Mouse (Mus musculus): ENCODE measurements around the gene Gpr135.
"Not testable (repeated sequence)": the region's sequence is repeated elsewhere in the genome, so short reads cannot be mapped to it uniquely, and the experiment has no call there.

The Gpr135 gene

DNA sequence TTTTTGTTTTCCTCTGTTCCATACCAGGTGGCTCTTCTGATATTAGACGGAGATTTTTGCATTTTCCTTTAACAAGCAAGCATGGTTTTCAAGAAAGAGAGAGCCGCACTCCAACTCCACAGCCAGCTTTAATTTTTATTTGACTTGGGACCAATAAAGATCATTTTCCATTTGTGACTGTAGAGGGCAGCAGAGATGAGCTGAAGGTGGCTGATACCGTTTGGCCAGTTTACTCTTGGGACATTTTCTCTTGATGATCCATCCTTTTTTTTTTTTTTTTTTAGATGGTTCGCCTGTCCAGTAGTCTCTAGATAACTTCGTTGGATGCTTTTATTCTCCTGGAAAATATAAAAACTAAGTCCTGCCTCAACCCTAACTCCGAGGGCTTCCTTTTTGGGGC lies 17.6 kb downstream of the Gpr135 start:
- DNase-seq (ENCODE audit: low spot score): peak; percentile 70

DNA sequence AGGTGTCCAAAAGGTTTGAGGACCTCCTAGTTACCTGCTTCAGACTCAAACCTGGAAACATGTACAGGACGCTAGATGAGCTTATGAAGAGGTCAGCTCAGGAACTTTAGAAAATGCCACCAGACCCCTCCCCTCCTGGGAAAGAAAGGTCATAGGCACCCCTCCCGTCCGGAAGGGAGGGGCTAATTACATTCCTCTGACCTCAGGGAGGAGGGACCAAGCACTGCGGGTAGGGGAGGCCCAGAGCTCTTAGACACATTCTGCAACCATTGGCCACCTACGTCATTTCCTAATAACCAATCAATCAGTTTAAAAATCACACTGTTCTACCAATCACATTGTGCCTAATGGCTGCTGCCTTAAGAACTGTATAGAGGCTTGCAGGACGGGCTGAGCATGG lies 18.4 kb downstream of the Gpr135 start:
- no peak for DNase-seq (ENCODE audit: low spot score)

DNA sequence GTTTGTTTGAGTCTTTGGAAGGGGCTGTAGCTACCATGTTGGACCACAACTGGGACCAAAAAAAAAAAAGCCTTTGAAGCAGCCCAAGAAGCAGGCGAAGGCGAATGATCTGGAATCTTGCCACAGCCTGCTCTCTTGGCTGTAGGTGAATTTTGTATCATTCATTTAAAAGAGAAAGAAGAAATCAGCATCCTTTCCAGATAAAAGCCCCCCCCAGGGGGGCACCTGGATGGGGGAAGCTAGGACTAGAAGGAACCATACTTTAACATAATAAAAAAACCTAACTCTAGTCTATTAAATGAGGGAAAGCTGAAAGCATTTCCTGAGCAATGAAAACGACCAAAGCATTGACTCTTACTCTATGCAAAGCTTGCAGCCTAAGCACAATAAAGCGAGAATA lies 20.1 kb downstream of the Gpr135 start:
- DNase-seq (ENCODE audit: low spot score): no peak

DNA sequence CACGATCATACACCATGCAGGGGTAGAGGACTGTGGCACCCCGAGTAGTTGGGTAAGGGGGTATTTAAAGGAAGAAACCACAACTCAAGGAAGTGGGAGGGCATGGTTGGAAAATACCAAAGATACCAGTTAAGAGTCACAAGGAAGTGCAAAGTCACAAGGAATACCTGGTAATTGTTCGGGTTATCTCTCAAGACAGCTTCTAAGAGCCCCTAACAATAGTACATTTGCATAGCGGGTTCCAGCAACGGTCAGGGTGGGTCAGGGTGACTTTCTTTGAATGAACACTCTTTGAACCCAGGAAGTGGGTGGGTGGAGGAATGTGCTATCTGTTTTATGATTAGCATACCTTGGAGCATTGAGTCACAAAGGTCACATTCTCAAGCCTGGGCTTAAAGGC lies 20.8 kb downstream of the Gpr135 start:
- DNase-seq (ENCODE audit: low spot score): not testable (repeated sequence)

DNA sequence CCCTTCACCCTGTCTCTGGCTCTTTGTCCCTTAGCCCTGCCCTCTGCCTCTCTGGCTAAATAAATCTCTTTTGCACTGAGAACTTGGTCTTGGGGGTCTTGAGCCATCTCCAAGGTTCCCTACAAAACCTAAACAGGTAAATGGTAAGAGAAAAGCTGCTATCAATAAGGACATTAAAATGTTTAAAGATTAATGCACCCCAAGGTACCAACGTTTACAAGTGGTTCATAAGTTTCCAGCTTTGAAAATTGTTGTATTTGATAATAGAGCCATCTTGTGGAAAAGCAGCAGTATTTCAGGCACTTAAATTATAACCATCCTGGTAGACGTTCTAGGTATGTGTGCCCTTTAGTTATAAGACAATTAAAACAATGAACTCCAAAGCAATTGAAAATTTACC lies 23.4 kb downstream of the Gpr135 start:
- peak; percentile 39 for DNase-seq (ENCODE audit: low spot score)

DNA sequence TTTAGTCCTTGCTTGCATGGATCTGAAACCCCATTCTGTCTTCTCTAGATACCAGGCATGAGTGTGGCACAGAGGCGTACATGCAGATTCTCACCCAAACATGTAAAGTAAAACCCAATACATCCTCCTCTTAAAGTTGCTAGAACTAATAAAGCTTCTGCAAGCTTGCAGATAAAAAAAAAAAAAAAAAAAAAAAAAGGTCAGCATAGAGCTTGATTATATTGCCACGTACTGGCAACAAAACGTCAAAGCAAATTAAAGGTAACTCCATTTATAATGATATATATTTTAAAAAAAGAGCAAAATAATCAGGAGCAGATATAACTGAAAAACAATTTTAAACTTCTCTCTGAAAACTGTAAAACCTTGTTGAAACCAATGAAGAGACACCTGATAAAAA lies 29.7 kb downstream of the Gpr135 start:
- no peak for DNase-seq (ENCODE audit: low spot score)

DNA sequence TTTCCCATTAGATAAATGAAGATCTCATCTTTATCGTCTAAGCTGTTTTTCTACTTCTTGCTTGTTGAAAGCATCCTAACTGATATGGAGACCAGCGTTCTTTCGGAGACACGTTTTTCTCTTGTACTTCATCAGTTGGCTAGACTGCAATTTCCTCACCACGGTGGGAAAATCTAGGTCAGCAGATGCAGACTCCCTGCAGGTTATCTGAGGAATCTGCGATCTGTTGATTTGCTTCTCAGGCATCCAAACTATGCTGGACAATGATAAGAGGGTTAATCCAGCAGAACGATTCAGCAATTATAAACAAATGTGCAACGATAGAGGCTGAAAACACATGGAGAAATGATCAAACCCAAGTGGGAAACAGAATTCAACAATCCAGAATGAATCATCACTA lies 31.4 kb downstream of the Gpr135 start:
- DNase-seq (ENCODE audit: low spot score): no peak

DNA sequence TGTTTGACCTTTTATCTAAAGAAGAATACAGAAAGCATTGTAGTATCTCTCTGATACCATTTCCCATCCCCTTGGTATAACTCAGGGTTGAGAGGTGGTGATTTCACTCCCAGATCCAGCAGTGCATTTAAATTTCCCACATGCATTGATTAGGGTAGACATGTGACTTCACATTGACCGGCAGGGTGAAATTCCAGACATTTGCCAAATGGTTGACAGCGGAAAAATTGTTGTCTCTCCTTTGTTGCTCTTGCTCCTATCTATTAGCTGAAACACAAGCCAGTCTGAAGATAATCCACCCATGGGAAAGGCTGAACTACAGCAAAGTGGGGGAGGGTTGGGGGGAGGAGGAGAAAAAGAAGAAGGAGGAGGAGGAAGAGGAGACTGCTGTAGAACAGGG lies 32.1 kb downstream of the Gpr135 start:
- no peak for DNase-seq (ENCODE audit: low spot score)

DNA sequence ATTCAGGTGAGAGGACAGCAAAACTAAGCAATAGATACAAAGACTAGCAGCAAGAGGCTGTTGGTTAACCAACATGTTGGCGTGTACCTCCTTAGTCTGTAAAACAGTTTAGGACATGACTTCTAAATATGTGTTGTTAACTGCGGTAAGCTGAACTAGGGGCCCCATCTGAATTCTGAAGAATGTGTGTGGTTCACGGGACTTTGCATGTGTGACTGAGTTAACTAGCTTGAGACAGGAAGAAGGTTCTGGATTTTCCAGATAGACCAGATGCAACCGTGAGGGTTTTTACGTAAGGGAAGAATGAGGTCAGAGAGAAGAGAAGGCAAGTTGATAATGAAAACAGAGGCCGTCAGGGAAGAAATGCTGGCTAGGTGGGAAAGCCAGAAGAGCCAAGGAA lies 33.9 kb downstream of the Gpr135 start:
- no peak for DNase-seq (ENCODE audit: low spot score)

DNA sequence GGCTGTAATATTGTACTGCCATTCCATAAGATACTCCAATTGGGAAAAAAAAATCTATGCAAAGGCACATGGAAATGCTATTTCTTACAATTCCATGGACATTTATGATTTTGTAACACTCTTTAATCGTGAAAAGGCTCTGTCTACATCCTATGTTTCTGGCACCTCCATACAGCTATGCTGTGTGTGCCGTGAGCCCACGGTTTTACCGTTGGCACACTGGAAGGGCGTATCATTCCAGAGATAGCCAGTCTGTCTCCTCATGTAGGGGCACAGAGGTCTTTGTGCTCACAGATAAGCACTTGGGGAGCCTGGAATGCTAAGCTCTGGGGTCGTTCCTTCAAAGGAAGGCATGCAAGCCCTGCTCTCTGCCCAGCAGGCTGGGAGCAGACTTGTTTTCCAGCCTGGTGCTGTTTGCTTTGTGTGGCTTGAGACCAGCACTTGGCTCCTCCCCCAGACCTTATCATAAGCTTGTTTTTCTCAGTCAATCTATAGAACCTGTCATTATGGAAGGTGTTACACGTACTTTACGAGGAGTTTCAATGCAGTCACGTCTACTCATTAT lies 34.7 kb downstream of the Gpr135 start:
- DNase-seq (ENCODE audit: low spot score): no peak

DNA sequence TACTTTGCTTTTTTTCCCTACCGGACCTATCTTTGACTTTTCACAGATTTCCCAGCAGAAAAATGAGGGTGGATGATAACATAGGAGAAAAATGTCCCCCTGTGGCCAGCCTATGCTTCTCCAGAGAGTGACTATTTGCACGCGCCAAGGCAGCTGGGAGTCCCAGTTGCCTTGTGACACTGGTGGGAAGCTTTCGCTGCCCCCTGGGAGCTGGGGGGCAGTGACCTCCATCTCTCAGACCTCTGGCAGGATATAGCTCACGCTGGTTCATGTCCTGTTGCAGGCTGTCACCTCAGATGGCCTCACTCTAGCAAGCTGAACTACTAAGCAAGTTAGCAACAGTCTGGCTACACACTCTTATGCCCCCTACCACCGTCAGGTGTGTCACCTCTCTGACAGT lies 39.1 kb downstream of the Gpr135 start:
- DNase-seq (ENCODE audit: low spot score): no peak

DNA sequence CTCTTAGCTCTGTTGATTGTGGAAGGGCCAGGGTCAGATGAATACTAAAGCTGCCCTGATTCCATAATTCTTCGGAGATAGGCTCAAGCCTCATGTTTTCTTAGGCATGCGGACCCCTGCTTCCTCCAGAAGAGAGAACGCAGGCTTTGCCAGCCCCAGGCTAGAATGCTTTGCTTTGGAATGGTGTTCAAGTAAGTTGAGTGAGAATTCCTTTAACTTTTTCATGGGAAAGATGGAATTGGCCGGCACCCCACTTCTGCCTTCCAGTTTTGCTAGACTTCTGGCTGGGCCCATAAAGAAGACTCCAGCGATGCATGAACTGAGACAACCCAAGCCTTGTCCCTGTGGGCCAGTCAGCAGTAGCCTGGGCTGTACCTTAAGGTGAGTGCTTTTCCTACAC lies 39.8 kb downstream of the Gpr135 start:
- DNase-seq (ENCODE audit: low spot score): no peak

DNA sequence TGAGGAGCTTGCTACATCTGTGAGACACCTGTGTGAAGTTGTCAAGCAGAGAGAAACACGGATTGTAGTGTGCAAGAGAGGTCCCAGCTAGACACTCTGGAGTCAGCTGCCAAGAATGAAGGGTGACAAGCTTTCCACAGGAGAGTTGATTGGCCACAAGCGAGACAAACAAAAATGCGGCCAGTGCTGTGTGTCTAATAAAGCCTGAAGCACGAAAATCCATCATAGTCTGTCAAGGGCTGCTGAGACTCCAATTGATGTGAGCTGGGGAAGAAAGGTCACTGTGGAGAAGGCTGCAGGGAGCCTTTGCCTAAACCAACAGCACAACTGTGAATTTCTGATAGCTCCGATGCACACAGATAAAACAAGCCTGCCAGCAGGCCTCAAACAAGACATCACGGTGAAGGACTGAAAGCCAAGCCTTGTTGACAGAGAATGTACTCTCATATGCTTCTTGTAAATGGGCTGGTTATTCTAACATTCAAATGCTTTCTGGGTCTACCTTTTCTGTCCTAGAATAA lies 45.6 kb downstream of the Gpr135 start:
- peak; percentile 34 for DNase-seq (ENCODE audit: low spot score)

DNA sequence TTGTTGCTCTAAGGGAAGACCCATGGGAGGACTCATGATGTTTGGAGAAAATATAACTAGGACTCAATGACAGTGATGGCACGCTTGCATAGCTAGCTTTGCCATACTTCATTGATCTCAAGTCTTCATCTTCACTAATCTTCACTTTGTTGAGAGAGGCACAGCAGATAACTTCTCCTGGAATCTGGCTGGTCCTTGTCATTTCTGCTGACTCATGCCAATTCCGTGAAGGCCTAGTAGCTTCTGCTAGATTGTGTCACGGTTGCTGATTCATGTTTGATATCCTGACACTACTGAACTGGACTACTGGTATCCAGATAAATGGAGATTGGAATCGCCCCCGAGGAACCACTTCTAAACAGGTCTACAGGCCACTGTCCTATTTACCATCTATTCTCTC lies 47.4 kb downstream of the Gpr135 start:
- no peak for DNase-seq (ENCODE audit: low spot score)

DNA sequence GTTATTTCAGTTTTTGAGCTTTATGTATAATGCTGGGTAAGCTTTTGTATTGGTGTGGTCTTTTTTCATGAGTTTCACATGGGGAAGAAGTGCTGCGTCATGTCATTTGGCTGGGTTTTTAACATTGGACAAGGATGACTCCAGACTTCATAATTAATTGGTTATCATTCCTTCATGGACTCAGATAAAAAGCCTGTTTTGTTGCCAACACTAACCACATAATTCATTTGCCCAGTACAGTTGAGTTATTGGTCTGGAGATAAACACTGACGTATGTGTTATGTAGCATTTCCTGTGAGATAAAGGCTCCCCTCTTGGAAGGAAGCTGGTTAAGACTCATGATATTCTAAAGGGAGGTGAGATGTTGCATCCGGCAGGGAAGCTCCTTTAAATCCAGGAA lies 48.1 kb downstream of the Gpr135 start:
- DNase-seq (ENCODE audit: low spot score): no peak

DNA sequence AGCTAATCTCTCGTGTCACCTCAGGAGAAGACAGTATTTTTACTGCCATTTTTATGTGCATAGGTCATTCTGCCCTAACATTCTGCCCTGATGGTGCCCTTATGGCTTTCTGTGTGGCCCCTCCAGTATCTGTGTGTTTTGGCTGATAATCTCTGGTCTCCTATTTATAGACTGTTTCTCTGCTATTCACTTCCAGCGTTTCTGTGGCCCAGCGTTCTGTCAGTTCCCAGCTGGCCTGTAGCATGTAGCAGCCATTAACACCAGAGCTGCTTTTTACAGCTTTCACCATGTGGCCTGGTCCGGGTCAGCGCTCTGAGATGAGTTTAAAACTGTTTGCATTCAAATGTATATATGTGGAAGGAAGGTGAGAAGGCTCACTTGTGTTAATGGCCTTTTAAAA lies 49.4 kb downstream of the Gpr135 start:
- no peak for DNase-seq (ENCODE audit: low spot score)

DNA sequence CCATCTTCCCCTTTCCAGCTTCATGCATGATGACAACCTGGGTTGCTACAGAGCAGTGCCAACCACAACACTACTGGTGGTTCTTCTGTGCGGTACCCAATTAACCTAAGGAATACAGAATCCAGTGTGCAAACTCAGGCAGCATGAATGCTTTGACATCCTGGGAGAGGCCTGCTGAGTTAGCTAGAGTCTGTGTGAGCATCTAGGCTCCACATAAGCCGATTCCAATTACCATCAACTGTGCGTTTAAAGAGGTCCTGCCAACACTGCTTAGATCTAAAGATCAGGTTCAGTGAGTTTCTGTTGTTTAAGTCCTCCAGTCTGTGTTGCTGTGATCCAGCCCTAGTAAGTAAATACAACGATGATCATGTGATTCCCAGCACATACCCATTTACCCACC lies 50.6 kb downstream of the Gpr135 start:
- DNase-seq (ENCODE audit: low spot score): no peak

All from embryo, embryonic 10.5 days (tissue).